ENCODE assay signal across 8 mouse cellular contexts in genomic region chr2:167081639-167082038, GRCm38 (mm10). TPM values are rescaled to one million over a fixed set of nuclear protein-coding genes. Genes with fewer than 3 reads are reported as not detected.
DNase-seq lines count a peak whose midpoint lies in the region; ATAC-seq lines count a peak whose summit lies in the region.

No protein-coding gene starts in this region.

- H3K27me3 ChIP-seq in forebrain, embryonic 12.5 days: no peaks in the 10 kb centered on the region
- no peaks in the 10 kb centered on the region for H3K27me3 ChIP-seq in forebrain, embryonic 15.5 days
- H3K27me3 ChIP-seq in midbrain, embryonic 11.5 days (ENCODE audit: control insufficient read depth, insufficient read depth, low read length): no peaks in the 10 kb centered on the region

- H3K36me3 ChIP-seq in forebrain, embryonic 12.5 days (replicated peaks): no peaks in the 10 kb centered on the region
- no peaks in the 10 kb centered on the region for H3K36me3 ChIP-seq in forebrain, embryonic 15.5 days
- H3K36me3 ChIP-seq in midbrain, embryonic 11.5 days (ENCODE audit: control insufficient read depth, insufficient read depth, low read length): no peaks in the 10 kb centered on the region

- no peak overlapping the region for H3K4me2 ChIP-seq in forebrain, embryonic 12.5 days
- H3K4me2 ChIP-seq in forebrain, embryonic 15.5 days (replicated peaks): no peak overlapping the region
- H3K4me2 ChIP-seq in midbrain, embryonic 11.5 days: no peak overlapping the region

- no peaks in the 10 kb centered on the region for H3K9me3 ChIP-seq in forebrain, embryonic 12.5 days
- no peaks in the 10 kb centered on the region for H3K9me3 ChIP-seq in forebrain, embryonic 15.5 days
- no peaks in the 10 kb centered on the region for H3K9me3 ChIP-seq in midbrain, embryonic 11.5 days (ENCODE audit: control insufficient read depth, low read length)

- 41% methylated on average over 4 of the region's 4 CpGs for WGBS in forebrain, embryonic 12.5 days
- WGBS in forebrain, embryonic 15.5 days: 43% methylated on average over 4 of the region's 4 CpGs
- 33% methylated on average over 4 of the region's 4 CpGs for WGBS in midbrain, embryonic 11.5 days

- peak; percentile 79 to 80 for DNase-seq in B cell, adult 2 months
- peak; percentile 87 for DNase-seq in midbrain, embryonic 11.5 days (ENCODE audit: low spot score, missing footprints)
- no peak for DNase-seq in gastrocnemius, postnatal 25 days
- no peak for DNase-seq in adrenal gland, adult 18-20 months (ENCODE audit: low spot score in 2 of 2)
- no peak for DNase-seq in yolk sac, embryonic 10.5 days (ENCODE audit: low spot score)

- ATAC-seq in forebrain, embryonic 12.5 days (ENCODE audit: low FRiP score): peak; percentile 33; the same call in 1 of the 2 replicates
- ATAC-seq in forebrain, embryonic 15.5 days (replicated peaks): no peak
- peak; percentile 87 for ATAC-seq in granulocyte monocyte progenitor cell, adult 5-6 weeks (replicated peaks; ENCODE audit: poor library complexity, severe bottlenecking)
- peak; percentile 44; the same call in 1 of the 2 replicates for ATAC-seq in midbrain, embryonic 11.5 days (ENCODE audit: low FRiP score)

- H3K9ac ChIP-seq in forebrain, embryonic 12.5 days: no peak overlapping the region
- no peak overlapping the region for H3K9ac ChIP-seq in forebrain, embryonic 15.5 days (replicated peaks)
- no peak overlapping the region for H3K9ac ChIP-seq in midbrain, embryonic 11.5 days (ENCODE audit: low read length)

- peaks cover 25% of the 10 kb centered on the region for H3K4me1 ChIP-seq in forebrain, embryonic 12.5 days
- peaks cover 22% of the 10 kb centered on the region for H3K4me1 ChIP-seq in forebrain, embryonic 15.5 days
- peaks cover 12% of the 10 kb centered on the region for H3K4me1 ChIP-seq in midbrain, embryonic 11.5 days (ENCODE audit: control insufficient read depth, insufficient read depth, low read length)

- H3K27ac ChIP-seq in forebrain, embryonic 12.5 days: no peak overlapping the region
- no peak overlapping the region for H3K27ac ChIP-seq in forebrain, embryonic 15.5 days (replicated peaks)
- no peak overlapping the region for H3K27ac ChIP-seq in midbrain, embryonic 11.5 days (ENCODE audit: low read depth, low read length)

- H3K4me3 ChIP-seq in forebrain, embryonic 12.5 days (replicated peaks): no peak overlapping the region
- no peak overlapping the region for H3K4me3 ChIP-seq in forebrain, embryonic 15.5 days
- no peak overlapping the region for H3K4me3 ChIP-seq in midbrain, embryonic 11.5 days (ENCODE audit: low read depth, low read length)

RNA-seq across cellular contexts. Expression of gene Znfx1, which starts 18.8 kb away (rescaled TPM):
- 8.5 and 9.2 TPM in 2 replicates for polyA plus RNA-seq in forebrain, embryonic 12.5 days (2016; fragmentation: Nextera tagmentation; extraction: Ambion mirVana)
- polyA plus RNA-seq in forebrain, embryonic 15.5 days (2015; fragmentation: Nextera tagmentation; extraction: Ambion mirVana): 7.2 and 7.3 TPM in 2 replicates
- total RNA-seq in granulocyte monocyte progenitor cell, adult 5-6 weeks (2014; fragmentation: Nextera tagmentation): 25.4 and 28.2 TPM in 2 replicates
- 23.1 and 29.1 TPM in 2 replicates for total RNA-seq in granulocyte monocyte progenitor cell, adult 5-6 weeks (2017)
- polyA plus RNA-seq in midbrain, embryonic 11.5 days (2014; fragmentation: Nextera tagmentation; extraction: Ambion mirVana): 5.4 and 5.5 TPM in 2 replicates
- total RNA-seq in gastrocnemius, postnatal 25 days (2021): 10 to 100 TPM; 19.3 to 21.6 TPM
- 10 to 100 TPM; 56.3 to 72.9 TPM for total RNA-seq in adrenal gland, adult 18-20 months (2021)

Comparison
In these comparisons a context has a peak if more than half of its experiments do, and no peak if none do; other contexts are left out.
1. DNase-seq: peak in B cell, adult 2 months (2 of 2) and midbrain, embryonic 11.5 days (single experiment); none in gastrocnemius, postnatal 25 days (single experiment), adrenal gland, adult 18-20 months (0 of 2) and yolk sac, embryonic 10.5 days (single experiment).